Mouse (Mus musculus) spleen, adult 2 months (tissue): Measurements from ENCODE around the gene S100a2.

Source experiments
- CTCF ChIP-seq: fragments of 200-500 bp; IDR thresholded peaks from 2 replicates; pipeline ENCODE4 v1.5.1; 2011; ENCODE audit warnings: mild to moderate bottlenecking, inconsistent platforms; ENCODE audit not compliant: insufficient read depth, insufficient read length, insufficient replicate concordance; ENCODE audit errors: extremely low read depth
- POLR2A ChIP-seq: fragments of 200-500 bp; IDR thresholded peaks from 2 replicates; pipeline ENCODE4 v1.6.1; 2011; ENCODE audit warnings: low read depth, low read length, inconsistent platforms

DNA sequence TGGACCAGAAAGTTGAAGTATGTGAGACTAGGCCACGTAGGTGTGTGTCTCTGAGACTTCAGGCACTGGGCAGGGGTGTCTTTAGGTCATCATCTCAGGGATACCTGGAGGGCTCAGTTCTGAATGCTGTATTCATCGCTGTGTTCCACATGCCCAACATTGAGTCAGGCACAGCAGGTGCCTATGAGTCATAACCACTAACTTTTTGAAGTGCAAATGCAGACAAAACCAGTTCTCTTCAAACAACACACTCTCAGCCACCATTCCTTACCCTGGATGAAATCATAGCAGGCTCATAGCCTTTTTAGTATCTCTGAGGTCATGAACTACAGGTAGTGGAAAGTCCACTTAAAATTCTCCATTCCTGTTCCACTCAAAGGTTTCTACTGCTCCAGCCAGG, 39.3 kb downstream of the S100a2 start:
- TF ChIP-seq POLR2A = no peak
- TF ChIP-seq CTCF = no peak
